Comparison of ENCODE assay signal across 12 mouse cellular contexts in genomic region chr8:47884306-47884705, GRCm38 (mm10).
"Had no signal": no experiment of that assay in that cellular context is flagged by ENCODE, and none has a peak within 500 bp of the region (broad histone marks: within the 10 kb centered on the region; RNA-seq: fewer than 3 reads in every experiment).

No protein-coding gene starts in this region.

- H3K36me3 ChIP-seq: liver, embryonic 13.5 days had no signal

- H3K9me3 ChIP-seq: limb, embryonic 12.5 days; limb, embryonic 15.5 days; liver, embryonic 13.5 days had no signal

- DNase-seq: left cerebral cortex, postnatal 4 days; liver, embryonic 13.5 days; lung, adult 2 months; lung, postnatal 14 days; lung, postnatal 4 days; midbrain, embryonic 14.5 days; thymus, adult 18-20 months; thymus, postnatal 36 days had no signal

- H3K4me1 ChIP-seq: liver, embryonic 13.5 days had no signal

- H3K27ac ChIP-seq: kidney, postnatal 0 days; limb, embryonic 12.5 days; limb, embryonic 15.5 days; liver, embryonic 13.5 days had no signal

- H3K27me3 ChIP-seq: limb, embryonic 12.5 days; limb, embryonic 15.5 days; liver, embryonic 13.5 days had no signal

- H3K9ac ChIP-seq: limb, embryonic 12.5 days; limb, embryonic 15.5 days; liver, embryonic 13.5 days had no signal

- H3K4me3 ChIP-seq: limb, embryonic 12.5 days; limb, embryonic 15.5 days; liver, embryonic 13.5 days had no signal

- H3K4me2 ChIP-seq: limb, embryonic 12.5 days; limb, embryonic 15.5 days; liver, embryonic 13.5 days; midbrain, embryonic 11.5 days had no signal
